Mouse (Mus musculus): Measurements from ENCODE around the gene Adgrg3.

Gene Adgrg3

GRCm38 (mm10) chr8:95017451-95017850 lies at the start of gene Adgrg3:
Adgrg3 (plus strand) TSS chr8:95017692.
- no peak for DNase-seq (ENCODE audit: low read depth)

DNA sequence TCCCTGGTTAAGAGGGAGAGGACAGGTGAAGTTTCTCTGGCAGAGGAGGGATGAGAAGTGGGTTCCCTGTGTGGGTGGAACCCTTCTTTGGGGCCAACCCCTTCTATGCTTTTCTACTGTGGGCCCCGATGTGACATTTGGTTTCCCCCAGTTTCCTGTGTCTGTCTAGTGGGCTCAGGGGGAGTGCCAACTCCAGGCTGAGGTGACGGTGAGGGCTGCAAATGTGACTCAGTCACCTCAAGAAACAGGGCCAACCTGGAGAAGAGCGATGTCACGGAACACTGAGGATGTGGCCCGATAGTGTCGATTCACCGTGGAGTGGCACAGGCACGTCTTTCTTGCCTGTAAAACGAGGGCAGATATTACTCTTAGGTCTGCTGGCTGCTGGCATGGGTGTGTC lies 44.2 kb upstream of the Adgrg3 start:
- DNase-seq (ENCODE audit: low read depth), result no peak

- no peak for DNase-seq (ENCODE audit: low read depth)
These were observed 43.7 kb upstream of the Adgrg3 start for GRCm38 (mm10) chr8:94973786-94974185.

DNA sequence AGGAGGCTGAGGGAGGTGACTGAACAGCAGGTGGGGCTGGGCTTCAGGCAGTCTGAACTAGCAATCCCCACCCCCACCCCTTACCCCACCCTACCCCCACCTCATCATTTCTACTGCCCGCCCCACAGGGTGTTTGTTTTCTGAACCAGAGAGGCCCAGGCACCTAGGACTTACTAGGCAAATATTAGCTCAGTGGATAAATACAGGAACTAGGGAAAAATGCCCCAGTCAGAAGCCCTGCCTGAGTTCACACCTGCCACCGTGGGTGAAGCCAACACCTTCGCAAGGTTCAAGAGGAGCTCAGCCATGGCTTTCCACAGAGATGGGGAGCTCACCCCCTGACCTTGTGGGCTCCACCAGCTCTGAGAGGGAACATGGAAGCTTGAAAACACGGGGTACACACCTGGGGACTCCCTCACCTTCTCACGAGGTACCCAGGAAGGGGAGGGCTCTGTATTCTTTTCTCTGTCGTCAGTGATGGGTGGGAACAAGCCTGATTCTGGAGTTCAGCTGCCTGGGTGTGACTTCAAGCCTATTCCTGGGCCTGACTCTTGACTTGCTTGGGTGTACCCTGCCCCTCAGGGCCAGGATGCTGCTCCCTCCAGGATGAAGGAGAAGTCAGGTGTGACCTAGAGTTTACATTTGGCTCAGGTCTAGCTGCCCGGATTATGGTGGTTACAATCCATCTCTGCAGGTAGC lies 42.9 kb upstream of the Adgrg3 start, which contains the start of gene Adgrg1:
Adgrg1 (plus strand) TSS at position 285 of the 699 bp plus-strand sequence.
- DNase-seq (ENCODE audit: low read depth), result no peak

DNA sequence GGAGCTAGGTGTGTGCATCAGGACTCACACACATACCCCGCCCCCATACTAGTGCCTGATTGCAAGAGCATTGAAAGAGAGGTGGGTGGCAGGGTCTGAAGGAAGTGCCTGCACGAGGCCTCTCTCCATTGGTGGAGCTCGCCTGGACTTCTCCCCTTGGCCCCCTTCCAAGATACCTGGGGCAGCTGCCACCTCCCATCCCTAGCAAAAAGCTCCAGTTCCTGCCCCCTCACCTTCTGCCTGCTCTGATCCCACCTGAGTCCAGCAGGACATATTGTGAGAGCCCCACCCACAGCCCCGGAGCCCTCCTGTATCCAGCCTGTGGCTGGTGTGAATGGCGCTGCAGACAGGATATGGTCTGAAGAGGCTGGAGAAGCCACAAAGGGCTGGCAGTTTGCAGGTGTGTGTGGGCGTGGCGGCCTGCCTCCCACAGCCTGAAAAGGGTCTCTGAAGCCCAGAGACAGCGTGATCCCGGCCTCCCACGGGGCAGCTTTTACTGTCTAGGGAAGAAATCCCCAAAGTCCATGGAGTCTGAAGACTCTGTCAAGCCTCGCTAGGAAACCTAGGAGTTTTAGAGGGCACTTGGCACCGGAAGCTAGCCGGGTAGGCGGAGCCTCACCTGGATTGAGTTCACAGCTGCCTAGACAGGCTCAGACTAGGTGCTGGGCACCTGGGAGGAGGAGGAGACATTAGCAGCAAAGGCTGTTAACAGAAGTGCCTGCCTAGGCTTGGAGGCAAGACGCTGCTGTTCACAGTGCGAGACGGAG lies 40.7 kb upstream of the Adgrg3 start:
- DNase-seq (ENCODE audit: low read depth), result no peak

DNA sequence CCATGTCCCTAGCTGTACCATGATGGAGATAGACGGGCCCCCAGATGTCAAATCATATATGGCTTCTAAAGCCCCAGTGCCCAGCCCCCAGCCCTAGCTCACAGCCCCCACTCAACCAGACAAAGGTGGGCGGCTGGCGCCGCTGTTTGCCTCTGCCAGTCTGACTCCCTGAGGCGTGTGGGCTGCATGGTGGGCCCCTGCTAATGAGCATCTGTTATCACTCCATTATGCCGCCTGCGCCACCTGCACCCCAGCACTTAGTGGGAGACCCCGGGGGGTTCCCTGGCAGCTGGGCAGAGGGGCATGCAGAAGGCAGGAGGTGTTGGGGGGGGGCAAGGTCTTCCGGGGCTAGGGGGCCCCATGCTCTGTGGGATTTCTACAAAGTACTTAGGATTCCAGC lies 39.4 kb upstream of the Adgrg3 start:
- no peak for DNase-seq (ENCODE audit: low read depth)

- DNase-seq (ENCODE audit: low read depth), result no peak
These were observed 38.7 kb upstream of the Adgrg3 start for GRCm38 (mm10) chr8:94978593-94979319.

DNA sequence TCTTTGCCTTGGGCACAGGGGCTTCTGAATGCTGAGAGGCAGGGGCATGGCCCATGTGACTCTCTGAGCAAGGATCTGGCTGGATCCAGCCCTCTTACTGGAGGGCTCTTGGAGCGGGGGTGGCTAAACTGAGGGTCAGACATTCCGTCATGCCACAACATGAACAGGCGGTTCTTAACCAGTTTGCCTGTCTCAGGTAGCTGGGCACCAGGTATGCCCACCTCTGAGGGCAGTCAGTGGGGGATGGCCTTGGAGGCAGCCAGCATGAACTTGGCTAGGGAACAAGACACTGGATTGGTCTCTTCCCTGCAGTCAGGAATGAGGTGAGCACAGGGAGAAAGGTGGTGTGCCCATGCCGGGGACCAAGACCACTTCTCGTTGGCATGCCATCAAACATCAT lies 37.3 kb upstream of the Adgrg3 start:
- DNase-seq (ENCODE audit: low read depth), result no peak

- no peak for DNase-seq (ENCODE audit: low read depth)
These were observed 36.5 kb upstream of the Adgrg3 start for GRCm38 (mm10) chr8:94980976-94981375.

- no peak for DNase-seq (ENCODE audit: low read depth)
These were observed 35.6 kb upstream of the Adgrg3 start for GRCm38 (mm10) chr8:94981848-94982247.

DNA sequence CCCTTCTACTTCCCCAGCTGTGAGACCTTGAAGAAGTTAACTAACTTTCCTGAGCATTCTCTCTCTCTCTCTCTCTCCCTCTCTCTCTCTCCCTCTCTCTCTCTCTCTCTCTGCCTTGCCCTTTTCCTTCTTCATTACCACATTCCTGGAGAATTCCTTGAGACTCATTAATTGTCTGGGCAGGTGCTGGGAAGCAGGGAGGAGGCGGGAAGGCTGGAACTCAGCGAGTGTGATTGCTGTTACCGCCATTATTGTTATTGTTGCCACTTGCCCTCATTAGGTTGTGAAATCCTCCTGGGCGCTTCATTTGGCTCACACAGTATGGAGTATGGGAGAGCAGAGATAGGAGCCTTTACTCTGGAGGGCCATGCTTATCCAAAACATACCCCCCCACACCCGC lies 34.3 kb upstream of the Adgrg3 start:
- DNase-seq (ENCODE audit: low read depth), result no peak

- DNase-seq (ENCODE audit: low read depth), result peak; percentile 79
These were observed 33.5 kb upstream of the Adgrg3 start for GRCm38 (mm10) chr8:94983881-94984516.

DNA sequence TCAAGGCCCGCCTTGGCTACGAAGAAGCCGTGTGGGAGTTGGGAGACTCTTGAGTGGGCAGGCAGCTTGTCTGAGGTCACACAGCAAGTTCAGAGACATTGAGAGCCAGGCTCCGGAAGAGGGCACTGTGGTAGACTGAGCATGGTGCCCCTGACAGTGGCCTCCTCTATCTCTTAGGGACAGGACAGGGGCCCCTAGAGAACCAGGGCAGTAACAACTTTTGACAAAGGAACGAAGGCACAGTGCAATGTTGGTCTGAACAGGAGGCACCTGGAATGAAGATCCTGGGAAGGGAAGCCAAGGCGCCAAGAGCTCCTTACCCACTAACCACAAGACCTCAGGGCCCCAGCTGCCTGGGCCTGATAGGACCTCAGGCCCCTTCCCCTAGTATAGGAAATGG lies 32.5 kb upstream of the Adgrg3 start:
- peak; percentile 62 for DNase-seq (ENCODE audit: low read depth)

DNA sequence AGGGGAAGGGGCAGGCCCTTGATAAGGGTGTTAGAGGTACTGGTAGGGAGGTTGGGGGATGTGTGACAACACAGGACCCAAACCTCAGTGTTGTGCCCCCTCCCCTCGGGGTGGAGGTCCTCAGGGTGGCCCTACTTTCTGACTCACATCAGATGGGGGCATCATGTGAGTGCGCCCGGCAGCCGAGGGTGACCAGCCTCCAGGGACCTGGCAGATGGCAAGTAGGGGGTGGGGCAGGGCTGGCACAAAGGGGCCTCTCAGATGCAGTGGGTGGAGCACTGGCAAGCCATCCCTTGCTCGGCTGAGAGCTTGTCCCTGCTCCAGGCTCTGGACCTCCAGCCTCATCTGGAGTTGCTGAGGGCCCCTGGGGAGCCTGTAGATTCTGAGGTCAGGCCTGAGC lies 30.8 kb upstream of the Adgrg3 start:
- no peak for DNase-seq (ENCODE audit: low read depth)

- DNase-seq (ENCODE audit: low read depth), result no peak
These were observed 29.9 kb upstream of the Adgrg3 start for GRCm38 (mm10) chr8:94987553-94987952.

DNA sequence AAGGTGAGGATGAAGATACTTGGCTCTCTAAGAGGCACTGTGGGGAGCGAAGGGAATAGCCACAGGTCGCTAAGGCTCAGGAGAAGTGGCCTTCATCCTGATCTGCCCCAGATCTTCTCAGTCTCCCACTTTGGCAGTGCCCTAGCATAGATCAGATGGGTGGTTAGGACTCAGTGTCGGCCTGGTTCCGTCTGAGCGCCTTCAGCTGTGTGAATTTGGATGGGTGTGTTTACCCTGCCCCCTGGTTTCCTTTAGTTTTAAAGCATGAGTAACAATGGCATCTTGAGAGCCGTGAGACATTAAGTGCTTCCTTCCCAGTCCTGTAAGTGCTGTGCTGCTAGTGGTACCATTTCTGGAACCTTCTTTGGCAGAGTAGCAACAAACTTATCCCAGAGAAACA lies 28.9 kb upstream of the Adgrg3 start:
- no peak for DNase-seq (ENCODE audit: low read depth)

GRCm38 (mm10) chr8:94989711-94990110 lies 27.8 kb upstream of the Adgrg3 start:
- DNase-seq (ENCODE audit: low read depth), result no peak

GRCm38 (mm10) chr8:94990598-94991453 lies 26.7 kb upstream of the Adgrg3 start:
- DNase-seq (ENCODE audit: low read depth), result no peak

DNA sequence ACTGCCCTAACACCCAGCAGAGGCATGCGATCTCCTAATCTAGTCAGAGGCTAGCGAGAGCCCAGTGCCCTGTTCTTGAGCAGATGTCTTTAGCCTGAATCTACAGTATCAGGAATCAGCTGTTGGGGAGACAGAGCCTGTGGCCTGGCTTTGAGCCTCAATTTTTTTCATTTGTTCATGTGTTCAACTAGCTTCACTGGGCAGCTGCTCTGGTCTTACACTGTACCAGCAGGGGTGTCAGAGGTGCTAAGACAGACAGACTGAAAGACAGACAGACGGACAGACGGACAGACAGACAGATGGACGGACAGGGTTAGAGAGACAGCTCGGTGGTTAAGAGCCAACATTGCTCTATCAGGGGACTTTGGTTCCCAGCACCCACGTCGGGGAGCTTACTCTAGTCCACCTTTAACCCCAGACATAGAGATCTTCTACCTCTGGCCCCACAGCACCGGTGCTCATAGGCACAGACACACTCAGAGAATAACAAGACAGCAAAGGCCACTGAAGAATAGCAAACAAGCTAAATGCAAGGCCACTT lies 26.0 kb upstream of the Adgrg3 start:
- no peak for DNase-seq (ENCODE audit: low read depth)

DNA sequence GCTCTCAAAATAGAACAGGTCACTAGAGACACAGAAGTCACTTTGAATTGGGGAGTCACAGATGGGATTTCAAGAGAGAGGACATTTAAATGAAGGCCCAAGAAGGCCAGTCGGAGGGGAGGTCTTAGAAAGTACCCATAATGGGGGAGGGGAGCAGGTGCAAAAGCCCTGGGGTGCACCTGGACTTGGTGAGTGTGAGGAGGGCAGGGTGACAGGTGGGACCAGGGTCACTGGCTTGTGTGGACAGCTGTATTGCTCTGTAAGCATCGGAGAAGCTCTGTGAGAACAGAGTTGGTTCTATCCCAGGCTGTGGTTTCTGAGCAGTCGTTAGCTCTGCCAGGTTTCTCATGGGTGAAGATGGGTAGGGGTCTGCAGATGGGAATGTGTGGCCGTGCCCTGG lies 25.5 kb upstream of the Adgrg3 start:
- no peak for DNase-seq (ENCODE audit: low read depth)

- DNase-seq (ENCODE audit: low read depth), result no peak
These were observed 25.0 kb upstream of the Adgrg3 start for GRCm38 (mm10) chr8:94992534-94992933.

All from c-Kit-positive CD71-positive TER-119-negative erythroid progenitor cells, embryonic 14.5 days (primary cell).